In the genomic region with DNA sequence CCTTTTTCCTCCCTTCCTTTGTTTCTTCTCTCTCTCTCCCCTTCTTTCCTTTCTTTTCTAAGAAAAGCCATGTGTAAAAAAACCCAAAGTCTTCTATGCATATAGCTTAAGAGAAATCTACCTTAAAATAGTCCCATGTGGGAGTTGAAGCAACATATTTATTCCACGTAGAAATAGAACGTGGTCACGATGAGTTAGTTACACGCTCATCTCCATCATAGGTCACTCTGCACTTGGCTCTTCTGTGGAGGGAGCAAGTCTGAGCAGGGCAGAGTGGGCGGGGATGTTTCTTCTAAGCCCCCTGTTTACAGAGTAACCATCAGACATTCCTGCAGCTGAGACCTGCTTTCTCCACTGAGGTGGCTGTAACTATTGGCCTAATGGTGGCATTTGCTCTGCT, we compare ENCODE assay signal across 31 mouse cellular contexts. TPM values are rescaled to one million over a fixed set of nuclear protein-coding genes. Genes with fewer than 3 reads are reported as not detected.
A peak's percentile ranks its signal among the peaks of the same experiment; 100 is the strongest.
DNase-seq lines count a peak whose midpoint lies in the region; ATAC-seq and TF ChIP-seq lines count a peak whose summit lies in the region.
"Had no signal": no experiment of that assay in that cellular context is flagged by ENCODE, and none has a peak within 500 bp of the region (broad histone marks: within the 10 kb centered on the region; RNA-seq: fewer than 3 reads in every experiment).

No protein-coding gene starts in this region.

- DNase-seq in kidney, adult 2 months: no peak
- no peak for DNase-seq in kidney, postnatal 0 days (ENCODE audit: low spot score)
- DNase-seq in kidney, adult 11 months: no peak
- DNase-seq in brain, adult 2 months (ENCODE audit: low read depth, low spot score): peak; percentile 61
- DNase-seq in telencephalon, adult 2 months (ENCODE audit: low read depth, low spot score): peak; percentile 52
- no peak for DNase-seq in embryo, embryonic 10.5 days (ENCODE audit: low spot score)
- DNase-seq: adrenal gland, postnatal 10 days; adrenal gland, postnatal 36 days; B cell, adult 2 months; cerebellum, adult 11 months; cerebellum, adult 2 months; cerebellum, adult 9-11 months; cerebellum, postnatal 25 days; gastrocnemius, adult 2 months; gastrocnemius, postnatal 14 days; heart, adult 18-20 months; heart, postnatal 10 days; heart, postnatal 36 days had no signal

- WGBS in kidney, embryonic 14.5 days: 66% methylated on average over 5 of the region's 5 CpGs
- 84% methylated on average over 5 of the region's 5 CpGs for WGBS in kidney, adult 2 months
- WGBS in kidney, postnatal 0 days: 50% methylated on average over 5 of the region's 5 CpGs

- H3K4me2 ChIP-seq in kidney, embryonic 14.5 days (replicated peaks; ENCODE audit: low read depth, low read length): no peak overlapping the region
- no peak overlapping the region for H3K4me2 ChIP-seq in kidney, postnatal 0 days (ENCODE audit: low read length)
- H3K4me2 ChIP-seq: embryonic facial prominence, embryonic 12.5 days; embryonic facial prominence, embryonic 15.5 days; forebrain, embryonic 12.5 days; forebrain, embryonic 15.5 days; heart, embryonic 12.5 days; heart, embryonic 15.5 days; hindbrain, embryonic 13.5 days had no signal

- peaks cover 59% of the 10 kb centered on the region for H3K4me1 ChIP-seq in kidney, embryonic 14.5 days (ENCODE audit: control insufficient read depth, insufficient read depth, low read length)
- H3K4me1 ChIP-seq in kidney, adult 2 months (ENCODE audit: control insufficient read depth, insufficient read depth, low read length): peaks cover 15% of the 10 kb centered on the region
- H3K4me1 ChIP-seq in kidney, postnatal 0 days (replicated peaks; ENCODE audit: insufficient read depth, low read length): peaks cover 34% of the 10 kb centered on the region
- H3K4me1 ChIP-seq: forebrain, embryonic 15.5 days had no signal

- no peak for ATAC-seq in kidney, embryonic 14.5 days (ENCODE audit: low FRiP score, low TSS enrichment)
- no peak for ATAC-seq in kidney, postnatal 0 days (replicated peaks; ENCODE audit: low FRiP score, low read depth)
- ATAC-seq: forebrain, embryonic 15.5 days; hindbrain, embryonic 16.5 days; Patski had no signal

- H3K9ac ChIP-seq in kidney, embryonic 14.5 days (ENCODE audit: low read depth, low read length): no peak overlapping the region
- H3K9ac ChIP-seq in kidney, postnatal 0 days (ENCODE audit: low read depth, low read length): no peak overlapping the region
- H3K9ac ChIP-seq: embryonic facial prominence, embryonic 12.5 days; embryonic facial prominence, embryonic 15.5 days; forebrain, embryonic 12.5 days; forebrain, embryonic 15.5 days; heart, embryonic 12.5 days; heart, embryonic 15.5 days; hindbrain, embryonic 13.5 days had no signal

- H3K4me3 ChIP-seq in kidney, embryonic 14.5 days (ENCODE audit: low read length): no peak overlapping the region
- H3K4me3 ChIP-seq in kidney, adult 2 months (ENCODE audit: insufficient read depth, low read depth, low read length): no peak overlapping the region
- no peak overlapping the region for H3K4me3 ChIP-seq in kidney, postnatal 0 days (replicated peaks; ENCODE audit: low read depth, low read length)
- H3K4me3 ChIP-seq: embryonic facial prominence, embryonic 12.5 days; embryonic facial prominence, embryonic 15.5 days; erythroblast, embryonic 14.5 days; forebrain, embryonic 12.5 days; forebrain, embryonic 15.5 days; gastrocnemius, adult 2 months; heart, embryonic 12.5 days; heart, embryonic 15.5 days; hindbrain, embryonic 10.5 days; hindbrain, embryonic 13.5 days had no signal

- TF ChIP-seq CTCF in kidney, adult 2 months (conservative IDR thresholded peaks at IDR 0.05; ENCODE audit: insufficient read depth, insufficient read length, low read depth, low read length): no peak
- TF ChIP-seq CTCF in kidney, postnatal 0 days (IDR thresholded peaks at IDR 0.05; ENCODE audit: low read depth): no peak

- no peak for TF ChIP-seq POLR2A in kidney, adult 2 months (IDR thresholded peaks at IDR 0.05; ENCODE audit: low read depth, low read length)

- H3K27ac ChIP-seq in kidney, embryonic 14.5 days (ENCODE audit: low read depth, low read length): peak overlapping the region; percentile 77
- H3K27ac ChIP-seq in kidney, adult 2 months (ENCODE audit: insufficient read depth, low read depth, low read length): no peak overlapping the region
- peak overlapping the region; percentile 91 for H3K27ac ChIP-seq in kidney, postnatal 0 days
- H3K27ac ChIP-seq: embryonic facial prominence, embryonic 12.5 days; embryonic facial prominence, embryonic 15.5 days; forebrain, embryonic 12.5 days; gastrocnemius, adult 2 months; heart, embryonic 15.5 days; hindbrain, embryonic 10.5 days; hindbrain, embryonic 13.5 days had no signal

- no peaks in the 10 kb centered on the region for H3K9me3 ChIP-seq in kidney, embryonic 14.5 days (ENCODE audit: control insufficient read depth, low read length)
- no peaks in the 10 kb centered on the region for H3K9me3 ChIP-seq in kidney, postnatal 0 days (replicated peaks; ENCODE audit: low read length)
- H3K9me3 ChIP-seq: embryonic facial prominence, embryonic 12.5 days; embryonic facial prominence, embryonic 15.5 days; forebrain, embryonic 12.5 days; forebrain, embryonic 15.5 days; heart, embryonic 12.5 days; heart, embryonic 15.5 days; hindbrain, embryonic 10.5 days; hindbrain, embryonic 13.5 days had no signal

- no peaks in the 10 kb centered on the region for H3K36me3 ChIP-seq in kidney, embryonic 14.5 days (ENCODE audit: control insufficient read depth, insufficient read depth, low read length)
- H3K36me3 ChIP-seq in kidney, adult 2 months (ENCODE audit: control insufficient read depth, insufficient read depth, low read length): no peaks in the 10 kb centered on the region
- H3K36me3 ChIP-seq in kidney, postnatal 0 days (ENCODE audit: insufficient read depth, low read length): no peaks in the 10 kb centered on the region
- H3K36me3 ChIP-seq: embryonic facial prominence, embryonic 12.5 days; embryonic facial prominence, embryonic 15.5 days; forebrain, embryonic 12.5 days; forebrain, embryonic 15.5 days; G1E; heart, embryonic 12.5 days; heart, embryonic 15.5 days; hindbrain, embryonic 10.5 days; hindbrain, embryonic 13.5 days had no signal

- H3K27me3 ChIP-seq in kidney, embryonic 14.5 days (ENCODE audit: control insufficient read depth, insufficient read depth, low read length): no peaks in the 10 kb centered on the region
- H3K27me3 ChIP-seq in kidney, adult 2 months (replicated peaks; ENCODE audit: control insufficient read depth, insufficient read depth, low read length): no peaks in the 10 kb centered on the region
- H3K27me3 ChIP-seq in kidney, postnatal 0 days (ENCODE audit: insufficient read depth, low read length): no peaks in the 10 kb centered on the region
- H3K27me3 ChIP-seq: embryonic facial prominence, embryonic 12.5 days; embryonic facial prominence, embryonic 15.5 days; forebrain, embryonic 12.5 days; forebrain, embryonic 15.5 days; Patski had no signal

RNA-seq across cellular contexts. Expression of a gene that starts 27.1 kb away (rescaled TPM):
- 16.4 and 21.0 TPM in 2 replicates for polyA plus RNA-seq in kidney, embryonic 14.5 days (2014; fragmentation: Nextera tagmentation; extraction: Ambion mirVana)
- 23.3 and 24.2 TPM in 2 replicates for polyA plus RNA-seq in kidney, adult 2 months (2012; rRNA removed)
- polyA plus RNA-seq in kidney, postnatal 0 days (2015; fragmentation: Nextera tagmentation; extraction: Ambion mirVana): 14.8 and 16.0 TPM in 2 replicates
- polyA plus RNA-seq: erythroblast, embryonic 14.5 days; G1E had no signal

Comparison
In these comparisons a context has a peak if more than half of its experiments do, and no peak if none do; other contexts are left out.
1. DNase-seq: peak in brain, adult 2 months (single experiment) and telencephalon, adult 2 months (single experiment); none in kidney, adult 2 months (single experiment), kidney, postnatal 0 days (single experiment), kidney, adult 11 months (single experiment) and embryo, embryonic 10.5 days (single experiment).